Mouse (Mus musculus) hindbrain, embryonic 14.5 days (tissue): Measurements from ENCODE around the gene Dab1. TPM values are rescaled to one million over a fixed set of nuclear protein-coding genes. Genes with fewer than 3 reads are reported as not detected.

Experiments
- ATAC-seq: fragments of 200-750 bp; cut with Nextera tagmentation; 2 replicates; pipeline ENCODE4 v1.8.0; 2017; ENCODE audit warnings: moderate number of reproducible peaks, mild to moderate bottlenecking, moderate TSS enrichment, moderate library complexity; ENCODE audit not compliant: low FRiP score
- DNase-seq: peaks from one replicate; pipeline ENCODE4 v3.0.0-alpha.2; 2015; ENCODE audit warnings: low spot score
- H3K27ac ChIP-seq: fragments of 300-500 bp; sonication (generic); 2 replicates; pipeline ENCODE4 v1.5.1; 2014; ENCODE audit warnings: mild to moderate bottlenecking, moderate library complexity
- H3K27me3 ChIP-seq: fragments of 300-500 bp; sonication (generic); 2 replicates; pipeline ENCODE4 v1.6.1; 2014; ENCODE audit warnings: mild to moderate bottlenecking, low read length, mixed read lengths; ENCODE audit not compliant: control insufficient read depth, insufficient read depth
- H3K36me3 ChIP-seq: fragments of 300-500 bp; sonication (generic); replicated peaks from 2 replicates; pipeline ENCODE4 v1.6.1; 2014; ENCODE audit not compliant: control insufficient read depth, insufficient read depth
- H3K4me1 ChIP-seq: fragments of 300-500 bp; sonication (generic); replicated peaks from 2 replicates; pipeline ENCODE4 v1.6.1; 2014; ENCODE audit warnings: antibody characterized with exemption, low read length, mixed read lengths; ENCODE audit not compliant: control insufficient read depth, insufficient read depth
- H3K4me2 ChIP-seq: fragments of 300-500 bp; sonication (generic); replicated peaks from 2 replicates; pipeline ENCODE4 v1.6.1; 2014; ENCODE audit warnings: mild to moderate bottlenecking, moderate library complexity
- H3K4me3 ChIP-seq: fragments of 300-500 bp; sonication (generic); replicated peaks from 2 replicates; pipeline ENCODE4 v1.5.1; 2014; ENCODE audit warnings: mild to moderate bottlenecking, low read length
- H3K9ac ChIP-seq: fragments of 300-500 bp; sonication (generic); 2 replicates; pipeline ENCODE4 v1.6.1; 2014
- H3K9me3 ChIP-seq: fragments of 300-500 bp; sonication (generic); 2 replicates; pipeline ENCODE4 v1.6.1; 2016; ENCODE audit warnings: low read length; ENCODE audit not compliant: control insufficient read depth
- WGBS: fragments of 180-500 bp; shearing (Covaris S2); extraction: QIAGEN DNeasy Blood & Tissue Kit; methylation state at CpG from one replicate; pipeline ENCODE4 v1.1.7; 2014; 5-methylcytosine and 5-hydroxymethylcytosine counted together
- polyA plus RNA-seq: library from polyadenylated mRNA; unstranded; fragments of >200 nt; fragmentation: Nextera tagmentation; extraction: Ambion mirVana; gene quantifications from 2 replicates; pipeline ENCODE4 v1.2.1, GENCODE M21; 2014

The Dab1 gene
- polyA plus RNA-seq, 1 experiment from 2014 or later: 62.9 TPM

GRCm38 (mm10) chr4:104754090-104754489, 1134.9 kb downstream of the Dab1 start:
- 72% methylated on average over 3 of the region's 3 CpGs for WGBS
- ATAC-seq: no peak
- H3K4me3 ChIP-seq: no peak overlapping the region

DNA sequence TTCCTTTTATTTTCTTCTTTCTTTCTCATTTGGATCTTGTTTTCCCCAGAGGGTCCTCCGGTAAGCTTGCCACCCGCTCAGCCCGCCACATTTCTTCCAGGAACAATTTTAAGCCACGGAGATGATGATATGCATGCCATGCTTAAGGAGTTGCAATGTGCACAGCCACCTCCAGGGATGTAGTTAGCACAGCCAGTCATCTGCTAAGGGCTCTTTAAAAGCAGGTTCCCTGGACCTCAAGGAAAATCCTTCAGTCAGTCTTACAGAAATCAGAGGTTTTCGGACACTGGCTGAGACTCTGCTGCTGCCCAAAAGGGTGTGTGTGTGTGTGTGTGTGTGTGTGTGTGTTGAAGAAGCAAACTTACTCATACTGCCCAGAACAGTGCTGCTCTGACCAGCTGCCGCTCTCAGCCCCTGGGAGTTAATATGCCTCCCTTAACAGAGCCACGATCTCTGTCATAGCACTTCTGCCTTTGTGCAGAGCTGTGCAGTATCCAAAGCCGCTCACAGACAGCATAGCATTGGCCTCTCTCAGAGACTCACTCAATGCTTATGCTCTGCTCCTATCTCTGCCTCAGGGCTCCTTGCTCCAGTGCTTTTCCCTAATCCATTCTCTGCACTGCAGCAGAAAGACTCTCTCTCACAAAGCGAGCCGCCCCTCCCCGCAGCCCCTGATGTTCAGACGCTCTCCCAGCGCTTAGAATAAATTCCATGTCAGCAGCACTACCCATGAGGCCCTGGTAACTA, 1141.9 kb downstream of the Dab1 start:
- peak overlapping the region; percentile 32 for H3K4me2 ChIP-seq
- WGBS: 38% methylated on average over 13 of the region's 13 CpGs
- no peaks in the 10 kb centered on the region for H3K36me3 ChIP-seq

More at GRCm38 (mm10) chr4:104754090-104754489, 1134.9 kb downstream of the Dab1 start:
- no peaks in the 10 kb centered on the region for H3K27me3 ChIP-seq
- H3K4me2 ChIP-seq: no peak overlapping the region
- DNase-seq: no peak
- H3K27ac ChIP-seq: no peak overlapping the region
- no peaks in the 10 kb centered on the region for H3K9me3 ChIP-seq
- H3K4me1 ChIP-seq: no peaks in the 10 kb centered on the region
- no peak overlapping the region for H3K9ac ChIP-seq
- no peaks in the 10 kb centered on the region for H3K36me3 ChIP-seq

DNA sequence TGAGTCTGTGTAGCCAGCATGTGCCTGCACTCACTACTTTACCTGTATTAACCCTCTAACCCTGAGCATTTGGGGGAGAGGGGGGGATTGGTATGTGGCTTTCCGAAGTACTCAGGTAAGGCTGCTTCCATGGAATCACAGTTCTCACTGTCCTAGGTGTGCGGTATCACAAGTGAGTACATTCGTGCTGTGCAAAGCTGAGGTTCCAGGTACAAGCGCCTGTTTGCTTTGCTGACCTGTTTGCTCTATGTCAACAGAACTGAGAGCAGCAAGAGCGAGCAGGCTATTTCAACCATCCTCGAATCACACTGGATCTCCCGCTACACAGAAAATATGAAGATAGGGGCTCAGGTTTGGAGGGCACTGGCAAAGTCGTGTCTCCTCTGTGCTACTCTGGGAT, 1146.9 kb downstream of the Dab1 start, which contains the start of gene C8b:
Gene C8b, plus strand, starts transcription at position 253 of the 400 bp plus-strand sequence.
- Histone ChIP-seq H3K27me3 (no peaks in the 10 kb centered on the region; the same call in 1 of the 2 replicates), H3K4me1 (peaks cover 14% of the 10 kb centered on the region; the same call in 1 of the 2 replicates), H3K4me3 (no peak within 1 kb of the TSS), H3K27ac (no peak within 1 kb of the TSS), H3K36me3 (no peaks in the 10 kb centered on the region), H3K9ac (no peak within 1 kb of the TSS), H3K4me2 (no peak within 1 kb of the TSS), H3K9me3 (no peaks in the 10 kb centered on the region)
- no peak for ATAC-seq
- WGBS: 92% methylated on average over 8 of the region's 8 CpGs
- DNase-seq: no peak

More for the DNA sequence above, 1141.9 kb downstream of the Dab1 start:
- Histone ChIP-seq H3K4me3 (no peak overlapping the region), H3K4me1 (peaks cover 11% of the 10 kb centered on the region; the same call in 1 of the 2 replicates), H3K9ac (peak overlapping the region; percentile 24; the same call in 1 of the 2 replicates), H3K27ac (peak overlapping the region; percentile 76), H3K27me3 (no peaks in the 10 kb centered on the region; the same call in 1 of the 2 replicates), H3K9me3 (no peaks in the 10 kb centered on the region)
- peak; percentile 93 for ATAC-seq
- DNase-seq: peak; percentile 60

GRCm38 (mm10) chr4:104768190-104768589, 1149.0 kb downstream of the Dab1 start:
- no peak for ATAC-seq
- Histone ChIP-seq H3K36me3 (no peaks in the 10 kb centered on the region), H3K9me3 (no peaks in the 10 kb centered on the region), H3K4me1 (peaks cover 7% of the 10 kb centered on the region; the same call in 1 of the 2 replicates), H3K27me3 (no peaks in the 10 kb centered on the region; the same call in 1 of the 2 replicates), H3K4me3 (no peak overlapping the region), H3K4me2 (no peak overlapping the region), H3K9ac (no peak overlapping the region), H3K27ac (no peak overlapping the region)
- WGBS: 79% methylated on average over 4 of the region's 4 CpGs
- no peak for DNase-seq

DNA sequence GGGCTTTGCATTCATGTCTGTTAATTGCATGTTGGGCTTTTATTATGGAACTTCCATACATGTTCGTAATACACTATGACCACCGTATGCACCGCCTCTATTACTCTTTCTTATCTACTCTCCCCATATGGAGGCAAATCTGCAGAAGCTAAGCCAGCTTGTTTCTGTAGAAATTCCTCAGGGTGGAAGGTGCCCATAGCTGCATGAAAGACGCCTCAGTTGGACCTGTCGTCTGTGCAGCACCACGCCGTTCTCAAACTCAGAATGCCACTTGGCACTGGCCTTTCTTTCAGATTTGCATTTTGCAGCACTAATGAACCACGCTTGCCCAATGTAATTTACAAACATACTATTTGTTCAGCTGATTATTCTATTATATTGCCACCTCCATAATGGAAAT, 1150.4 kb downstream of the Dab1 start:
- Histone ChIP-seq H3K9ac (no peak overlapping the region), H3K4me2 (no peak overlapping the region), H3K36me3 (no peaks in the 10 kb centered on the region), H3K4me1 (peaks cover 7% of the 10 kb centered on the region; the same call in 1 of the 2 replicates), H3K4me3 (no peak overlapping the region), H3K9me3 (no peaks in the 10 kb centered on the region), H3K27ac (no peak overlapping the region), H3K27me3 (no peaks in the 10 kb centered on the region; the same call in 1 of the 2 replicates)
- WGBS: 72% methylated on average over 8 of the region's 8 CpGs
- no peak for ATAC-seq
- DNase-seq: no peak

- WGBS: 56% methylated on average over 4 of the region's 4 CpGs
- no peak for DNase-seq
Observed at GRCm38 (mm10) chr4:104770331-104770730, 1151.2 kb downstream of the Dab1 start.

GRCm38 (mm10) chr4:104775601-104776000, 1156.4 kb downstream of the Dab1 start:
- Histone ChIP-seq H3K4me1 (no peaks in the 10 kb centered on the region), H3K4me3 (no peak overlapping the region), H3K4me2 (no peak overlapping the region), H3K36me3 (no peaks in the 10 kb centered on the region), H3K9me3 (no peaks in the 10 kb centered on the region), H3K27me3 (no peaks in the 10 kb centered on the region), H3K9ac (no peak overlapping the region), H3K27ac (no peak overlapping the region)
- no peak for ATAC-seq
- no peak for DNase-seq
- WGBS: 54% methylated on average over 3 of the region's 3 CpGs

More at GRCm38 (mm10) chr4:104770331-104770730, 1151.2 kb downstream of the Dab1 start:
- H3K4me1 ChIP-seq: peaks cover 7% of the 10 kb centered on the region; the same call in 1 of the 2 replicates
- no peak overlapping the region for H3K4me2 ChIP-seq
- no peak overlapping the region for H3K4me3 ChIP-seq
- H3K36me3 ChIP-seq: no peaks in the 10 kb centered on the region
- no peak for ATAC-seq
- no peak overlapping the region for H3K9ac ChIP-seq
- no peak overlapping the region for H3K27ac ChIP-seq
- no peaks in the 10 kb centered on the region for H3K9me3 ChIP-seq
- H3K27me3 ChIP-seq: no peaks in the 10 kb centered on the region; the same call in 1 of the 2 replicates

DNA sequence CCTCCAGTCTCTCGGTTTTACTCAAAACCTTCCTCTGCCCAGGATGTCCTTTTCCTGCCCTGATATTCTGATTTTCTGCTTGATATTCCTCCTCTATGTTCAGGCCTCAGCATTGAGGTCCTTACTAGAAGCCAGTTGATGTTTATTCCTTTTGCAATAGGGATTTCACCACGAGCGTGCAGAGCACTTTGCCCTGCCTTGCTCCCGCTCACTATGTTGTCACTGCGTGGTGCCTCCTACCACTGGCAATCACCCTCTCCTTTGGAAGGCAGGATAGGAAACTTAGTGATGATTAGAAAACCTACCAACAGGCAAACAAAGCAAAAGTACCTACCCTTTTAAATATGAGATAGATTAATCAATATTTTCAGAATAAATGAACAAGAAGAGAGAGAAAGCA, 1160.3 kb downstream of the Dab1 start:
- DNase-seq (no peak), ATAC-seq (no peak)
- WGBS: 84% methylated on average over 5 of the region's 5 CpGs
- Histone ChIP-seq H3K27ac (no peak overlapping the region), H3K9ac (no peak overlapping the region), H3K4me1 (no peaks in the 10 kb centered on the region), H3K27me3 (no peaks in the 10 kb centered on the region), H3K4me2 (no peak overlapping the region), H3K9me3 (no peaks in the 10 kb centered on the region), H3K4me3 (no peak overlapping the region), H3K36me3 (no peaks in the 10 kb centered on the region)

- Histone ChIP-seq H3K4me1 (no peaks in the 10 kb centered on the region), H3K9me3 (no peaks in the 10 kb centered on the region), H3K27me3 (no peaks in the 10 kb centered on the region), H3K36me3 (no peaks in the 10 kb centered on the region), H3K9ac (no peak overlapping the region), H3K4me2 (no peak overlapping the region), H3K27ac (no peak overlapping the region), H3K4me3 (no peak overlapping the region)
- DNase-seq (no peak), ATAC-seq (no peak)
- 89% methylated on average over 3 of the region's 3 CpGs for WGBS
Observed at GRCm38 (mm10) chr4:104781441-104781840, 1162.3 kb downstream of the Dab1 start.
